Mouse (Mus musculus) olfactory bulb, adult 2 months (tissue): ENCODE measurements at regions not wholly inside any gene's neighbourhood (a gene's known extent, or its start where the extent isn't known, plus 50 kb on each side); places are given as distances from the start of the nearest gene placed in this dataset.

Experiments
- CTCF ChIP-seq: fragments of 200-500 bp; IDR thresholded peaks from 2 replicates; pipeline ENCODE4 v1.5.1; 2012; ENCODE audit warnings: low read depth, mild to moderate bottlenecking, low read length, moderate library complexity; ENCODE audit not compliant: insufficient read depth
- POLR2A ChIP-seq: fragments of 200-500 bp; IDR thresholded peaks from 2 replicates; pipeline ENCODE4 v1.6.1; 2012; ENCODE audit warnings: mild to moderate bottlenecking, low read depth, low read length, moderate library complexity; ENCODE audit not compliant: insufficient read depth

GRCm38 (mm10) chr1:77929552-77929951 lies 267.4 kb downstream of the Pax3 start:
- no peak for TF ChIP-seq CTCF
- no peak for TF ChIP-seq POLR2A
